Mouse (Mus musculus) T-helper 17 cell (primary cell): Measurements from ENCODE around the gene Wdr18.

ENCODE experiments used
- in situ Hi-C, 2 experiments: fragments of 300-600 bp; cut with MboI, MseI; formaldehyde crosslinking; loops; 1 replicate in 1 of 2; 2 replicates in 1 of 2; pipeline ENCODE4 v1.15.1; 2025; ENCODE audit warnings: high pct_unique_total_duplicates in 2 of 2

The Wdr18 gene

DNA sequence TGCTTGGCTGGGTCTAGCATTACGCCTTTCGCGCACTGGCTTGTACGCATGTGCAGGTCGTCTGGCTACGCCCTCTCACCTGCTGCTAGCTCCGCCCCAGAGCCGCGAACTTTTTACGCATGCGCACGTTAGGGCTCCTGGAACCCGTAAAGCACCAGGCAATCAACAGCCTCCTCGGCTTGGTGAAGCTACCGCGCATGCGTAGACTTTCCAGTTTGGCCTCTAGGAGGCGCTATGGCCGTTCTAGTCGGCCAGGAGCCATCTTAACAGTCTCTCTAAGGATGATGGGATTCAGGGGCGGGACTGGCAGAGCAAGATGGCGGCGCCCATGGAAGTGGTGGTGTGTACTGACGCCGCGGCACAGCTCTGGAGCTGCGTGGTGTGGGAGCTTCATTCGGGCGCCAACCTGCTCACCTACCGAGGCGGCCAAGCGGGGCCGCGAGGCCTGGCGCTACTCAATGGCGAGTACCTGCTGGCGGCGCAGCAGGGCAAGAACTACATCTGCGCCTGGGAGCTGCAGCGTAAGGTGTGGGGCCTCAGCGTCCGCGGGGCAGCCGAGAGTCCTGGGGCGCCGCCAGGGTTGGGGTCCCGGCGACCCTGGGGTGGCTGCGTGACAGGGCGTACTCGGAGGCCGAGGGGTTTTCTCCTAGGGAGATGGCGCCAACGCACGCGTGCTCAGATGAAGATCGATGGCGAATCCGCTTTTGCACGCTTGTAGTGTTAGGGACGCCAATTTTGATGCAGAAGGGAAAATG, at the start of gene Wdr18:
Gene Wdr18, plus strand, starts transcription at position 306 of the 755 bp plus-strand sequence.
- in situ Hi-C loops = no loop called here

DNA sequence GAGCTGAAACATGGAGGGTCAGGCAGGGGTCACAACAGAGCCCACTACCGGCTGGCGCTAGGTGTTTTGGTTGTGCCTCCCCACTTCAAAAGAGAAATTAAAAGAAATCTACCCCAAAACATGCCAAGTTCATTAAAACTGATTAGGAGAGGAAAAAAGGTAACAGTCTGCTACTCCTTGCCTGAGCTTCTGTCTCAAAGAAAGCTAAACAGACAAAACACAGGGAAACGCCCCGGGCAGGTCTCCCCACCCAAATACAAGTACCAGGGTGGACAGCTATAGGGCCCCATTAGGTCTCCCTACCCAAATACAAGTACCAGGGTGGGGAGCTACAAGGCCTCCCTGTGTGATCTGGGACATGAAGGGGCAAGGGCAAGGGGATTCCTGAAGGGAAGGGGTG, 49.4 kb upstream of the Wdr18 start, which contains the start of gene Gm26602:
Gene Gm26602, plus strand, starts transcription at position 301 of the 400 bp plus-strand sequence.
- in situ Hi-C loops = no loop called here

DNA sequence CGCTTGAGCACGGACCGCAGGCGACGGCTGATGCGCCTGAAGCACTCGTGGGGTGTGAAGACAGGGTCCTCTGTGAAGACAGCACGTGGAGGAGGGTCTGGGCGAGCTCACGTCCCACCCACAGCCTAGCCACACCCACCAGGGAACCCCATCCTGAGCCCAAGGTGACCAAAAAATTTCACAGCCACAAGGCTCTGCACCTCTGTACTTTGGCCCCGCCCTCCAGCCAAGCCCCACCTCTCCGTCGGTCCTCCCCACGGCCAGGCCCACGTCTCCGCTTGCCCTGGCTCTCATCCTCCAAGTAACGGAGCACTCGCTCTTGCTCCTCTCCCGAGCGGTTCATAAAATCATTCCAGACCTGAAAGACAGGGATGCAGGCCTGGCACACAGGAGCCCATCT, 47.5 kb upstream of the Wdr18 start:
- in situ Hi-C loops = no loop called here

DNA sequence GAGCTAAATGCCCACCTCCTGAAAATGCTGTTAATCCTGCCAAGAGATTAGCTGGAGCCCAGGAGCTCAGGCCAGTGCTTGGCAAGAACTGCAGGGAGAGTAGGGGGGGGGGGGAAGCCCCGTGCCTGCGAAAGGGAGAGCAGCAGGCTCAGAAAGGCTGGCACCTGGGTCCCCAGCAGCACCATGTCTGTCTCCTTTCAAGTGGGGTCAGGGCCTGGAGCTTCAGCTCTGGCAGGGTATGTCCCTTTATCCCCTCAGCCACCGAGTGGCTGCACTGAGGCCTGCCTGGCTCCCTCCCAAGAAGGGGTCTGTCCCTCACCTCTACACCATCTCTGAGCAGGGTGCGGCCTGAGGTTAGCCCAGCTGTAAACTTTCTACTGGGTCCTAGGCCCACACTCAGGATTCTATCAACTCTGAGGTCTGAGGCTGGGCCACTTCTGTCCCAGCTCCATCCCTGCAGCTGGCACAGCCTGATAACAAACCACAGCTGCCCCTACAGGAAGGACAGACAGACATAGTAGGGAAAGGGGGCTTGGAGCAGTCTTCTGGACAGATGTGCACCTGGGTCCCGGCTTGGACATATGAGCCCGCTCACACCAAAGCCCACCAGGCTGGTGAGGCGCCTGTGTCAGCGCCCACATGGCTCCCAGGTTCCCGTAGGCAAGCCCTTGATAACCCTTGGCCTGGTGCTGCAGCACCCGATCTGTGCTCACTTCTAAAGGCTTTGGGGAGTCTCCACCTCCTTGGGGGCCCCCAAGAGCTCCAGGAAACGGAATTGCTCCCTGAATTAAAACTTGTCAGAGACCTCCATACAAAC, 45.6 kb upstream of the Wdr18 start:
- in situ Hi-C loops = no loop called here

DNA sequence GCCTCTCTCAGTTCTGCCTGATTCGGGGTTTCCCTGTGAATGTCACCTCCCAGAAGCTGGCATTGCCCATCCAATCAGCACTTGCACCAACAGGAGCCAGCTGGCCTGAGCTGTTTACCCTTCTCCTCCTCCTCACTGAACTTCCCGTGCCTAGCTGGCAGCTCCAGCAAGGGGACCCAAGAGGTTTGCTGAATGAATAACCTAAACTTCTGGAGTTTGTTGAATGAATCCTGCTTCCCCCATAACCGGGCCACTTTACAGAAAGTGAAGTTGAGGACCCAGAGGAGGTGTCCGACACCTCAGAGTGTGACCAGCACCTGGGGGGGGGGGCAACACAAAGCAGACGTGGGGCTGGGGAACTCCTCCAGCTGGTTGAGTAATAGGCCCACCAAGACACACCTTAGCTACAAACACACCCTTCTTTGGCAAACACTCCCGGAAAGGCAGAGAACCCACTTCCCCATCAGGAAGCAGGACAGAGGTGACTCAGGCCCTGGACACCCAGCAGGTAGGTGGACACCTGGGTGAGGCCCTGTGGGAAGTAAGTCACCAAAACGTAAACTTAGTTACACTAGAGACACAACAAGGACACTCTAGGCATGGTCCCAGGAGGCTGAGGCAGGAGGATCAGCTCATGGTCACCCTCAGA, 44.9 kb upstream of the Wdr18 start:
- in situ Hi-C loops = no loop called here

DNA sequence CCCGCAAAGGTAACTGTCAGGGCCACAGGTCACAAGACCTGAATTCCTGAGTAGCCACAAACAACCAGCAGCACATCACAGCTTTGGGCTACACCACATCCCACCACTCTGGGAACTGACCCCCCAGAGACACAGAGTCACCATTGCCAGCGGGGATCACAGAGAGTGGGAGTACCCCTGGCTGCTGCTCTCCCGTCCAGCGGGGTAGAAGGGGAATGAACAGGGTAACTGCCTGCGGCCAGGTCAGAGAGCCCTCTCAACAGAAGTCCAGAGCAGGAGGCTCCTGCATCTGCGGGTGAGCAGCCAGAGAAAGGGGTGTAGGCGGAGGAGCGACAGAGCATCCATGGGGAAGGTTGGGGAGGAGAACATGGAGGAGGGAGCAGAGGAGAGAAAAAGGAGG, 43.9 kb upstream of the Wdr18 start:
- in situ Hi-C loops = no loop called here

DNA sequence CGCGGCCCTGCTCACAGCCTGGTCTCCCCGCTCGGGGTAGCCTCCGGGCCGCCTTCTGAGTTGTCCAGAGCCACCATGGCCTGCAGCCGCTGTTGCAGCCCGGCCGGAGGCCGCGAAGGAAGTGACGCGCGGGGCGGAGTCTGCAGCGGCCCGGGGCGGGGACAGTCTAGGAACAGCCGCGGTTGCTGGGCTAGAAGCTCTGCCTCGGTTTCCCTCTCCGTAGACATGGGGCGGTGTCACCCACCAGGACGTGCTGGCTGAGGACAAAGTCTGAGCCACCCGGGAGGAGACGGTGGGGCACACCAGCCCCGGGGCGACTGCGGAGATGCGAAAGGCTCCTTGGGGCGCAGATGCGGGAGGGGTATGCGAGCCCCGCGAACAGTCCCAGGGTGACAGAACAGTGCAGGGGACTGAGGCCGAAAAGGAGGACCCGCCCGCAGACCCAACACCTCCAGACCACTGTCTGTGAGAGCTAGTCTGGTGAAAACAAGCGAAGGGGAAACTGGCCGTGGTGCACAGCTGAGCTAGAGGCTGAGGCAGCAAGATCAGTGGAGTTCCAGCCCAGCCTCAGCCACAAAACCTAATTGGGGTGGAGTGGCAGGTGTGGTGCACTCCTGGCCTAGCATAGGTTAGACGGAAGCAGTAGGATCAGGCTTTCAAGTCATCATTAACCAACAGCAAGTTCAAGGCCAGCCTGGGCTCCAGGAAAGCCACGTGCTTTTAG, 43.0 kb upstream of the Wdr18 start, which contains the start of gene Kiss1r:
Gene Kiss1r, plus strand, starts transcription at position 164 of the 724 bp plus-strand sequence.
- in situ Hi-C loops = no loop called here

DNA sequence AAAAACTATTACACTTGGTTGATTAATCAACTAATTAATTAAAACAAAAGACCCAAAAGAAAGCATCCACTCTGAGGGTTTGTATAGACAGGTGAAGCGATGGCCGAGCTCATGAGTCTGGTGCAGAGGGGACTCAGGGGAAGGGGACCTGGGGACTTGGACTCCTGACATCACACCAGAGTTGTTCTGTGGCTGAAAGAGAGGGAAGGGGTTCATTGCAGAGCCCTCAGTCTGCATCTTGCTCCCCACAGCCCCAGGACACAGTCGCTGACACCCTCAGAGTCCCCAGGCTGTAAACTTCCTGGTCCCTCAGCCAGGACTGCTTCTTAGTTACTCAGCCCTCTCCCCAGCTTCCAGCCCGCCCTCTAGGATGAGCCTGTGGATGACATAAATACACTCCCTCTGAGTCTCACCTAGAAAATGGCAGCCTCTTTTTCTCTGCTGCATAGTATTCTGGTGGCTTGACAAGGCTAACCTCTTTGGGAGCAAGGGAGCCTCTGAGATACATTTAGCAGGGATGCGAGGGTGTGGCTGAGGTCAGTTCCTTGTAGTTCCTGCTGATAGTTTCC, 42.3 kb upstream of the Wdr18 start:
- in situ Hi-C loops = no loop called here

DNA sequence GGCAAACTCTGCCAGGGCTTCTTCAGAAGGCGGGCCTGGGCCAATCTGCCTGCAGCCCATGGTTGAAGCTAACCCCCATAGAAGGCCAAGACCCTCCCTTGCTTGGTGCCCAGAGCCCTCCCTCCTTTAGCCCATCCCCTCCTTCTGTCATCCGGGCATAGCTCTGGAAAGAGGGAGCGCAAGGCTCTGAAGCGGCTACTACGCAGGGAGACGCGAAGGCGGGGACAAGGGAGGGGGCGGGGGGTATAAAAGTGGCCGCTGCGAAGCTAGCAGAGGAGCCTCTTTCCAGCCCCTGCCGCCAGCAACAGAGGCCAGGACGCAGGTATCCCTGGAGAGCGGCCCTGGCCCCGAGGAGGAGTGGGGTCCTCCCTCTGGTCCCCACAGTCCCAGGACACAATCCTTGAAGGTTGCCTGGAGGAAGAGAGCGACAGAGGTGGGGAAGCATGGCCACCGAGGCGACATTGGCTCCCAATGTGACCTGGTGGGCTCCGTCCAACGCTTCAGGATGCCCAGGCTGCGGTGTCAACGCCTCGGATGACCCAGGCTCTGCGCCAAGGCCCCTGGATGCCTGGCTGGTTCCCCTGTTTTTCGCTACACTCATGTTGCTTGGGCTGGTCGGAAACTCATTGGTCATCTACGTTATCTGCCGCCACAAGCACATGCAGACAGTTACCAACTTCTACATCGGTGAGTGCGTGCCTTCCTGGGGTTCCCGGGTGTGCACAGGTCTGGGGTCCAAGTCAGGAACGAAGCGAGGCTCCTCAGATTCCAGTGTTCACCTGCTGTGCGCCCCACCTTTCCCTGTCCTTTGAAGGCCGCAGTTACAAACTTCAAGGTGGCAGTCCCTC, 41.5 kb upstream of the Wdr18 start:
- in situ Hi-C loops = no loop called here

DNA sequence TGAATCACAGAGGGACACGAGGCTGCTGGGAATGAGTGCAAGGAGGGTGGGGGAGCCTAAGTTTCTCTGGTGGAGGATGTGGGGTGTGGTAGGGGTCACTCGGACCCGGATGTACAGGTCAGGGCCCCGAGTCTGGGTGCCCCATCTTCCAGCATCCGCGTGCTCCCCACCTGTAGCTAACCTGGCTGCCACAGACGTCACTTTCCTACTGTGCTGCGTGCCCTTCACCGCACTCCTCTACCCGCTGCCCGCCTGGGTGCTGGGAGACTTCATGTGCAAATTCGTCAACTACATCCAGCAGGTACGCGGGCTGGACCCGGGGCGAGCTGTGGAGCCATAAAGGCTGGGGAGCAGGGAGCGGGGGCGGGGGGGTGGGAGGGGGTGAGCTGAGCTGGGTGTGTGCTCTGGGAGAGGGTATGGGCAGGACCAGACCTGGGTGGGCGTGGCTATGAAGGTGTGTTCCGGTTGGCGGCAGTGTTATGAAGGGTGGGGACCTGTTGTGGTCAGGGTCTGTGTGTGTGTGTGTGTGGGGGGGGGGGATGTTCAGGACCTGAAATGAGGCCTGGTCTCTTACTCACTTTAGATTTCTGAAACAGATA, 40.6 kb upstream of the Wdr18 start:
- in situ Hi-C loops = no loop called here

DNA sequence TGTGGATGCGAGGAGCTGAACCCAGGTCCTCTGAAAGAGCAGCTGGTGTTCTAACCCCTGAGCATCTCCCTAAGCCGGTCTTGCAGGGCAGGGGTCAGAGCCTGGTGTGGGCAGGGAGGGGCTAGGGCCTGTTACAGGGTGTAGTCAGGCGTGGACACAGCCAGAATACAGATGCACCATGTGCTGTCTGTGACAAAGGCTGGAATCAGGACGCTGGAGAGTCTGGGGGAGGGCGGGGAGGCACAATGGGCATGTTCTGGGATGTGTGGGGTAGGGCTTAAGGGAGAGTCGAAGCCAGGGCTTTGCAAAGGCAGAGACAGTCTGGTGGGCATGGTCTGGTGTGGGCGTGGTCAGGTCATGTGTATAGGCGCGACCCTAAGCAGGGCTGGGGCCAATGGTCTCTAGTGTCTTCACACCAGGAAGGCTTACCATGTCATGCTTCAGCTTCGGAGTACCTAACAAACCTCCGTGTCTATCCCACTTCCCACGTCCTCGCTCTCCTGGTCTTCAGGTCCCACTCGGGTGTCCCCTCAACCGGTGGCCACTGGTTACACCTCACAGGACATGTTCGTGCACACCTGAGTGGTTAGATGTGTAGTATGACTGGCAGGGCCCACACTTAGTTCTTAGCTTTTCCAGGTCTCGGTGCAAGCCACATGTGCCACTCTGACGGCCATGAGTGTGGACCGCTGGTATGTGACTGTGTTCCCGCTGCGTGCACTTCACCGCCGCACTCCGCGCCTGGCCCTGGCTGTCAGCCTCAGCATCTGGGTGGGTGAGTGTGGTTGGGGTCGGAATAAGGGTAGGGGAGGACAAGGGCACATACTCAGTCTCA, 39.7 kb upstream of the Wdr18 start:
- in situ Hi-C loops = loop anchor here (5.0 to 10.0 kb wide), 2 partner anchors 38 to 85 kb away; no protein-coding TSS in a partner anchor

DNA sequence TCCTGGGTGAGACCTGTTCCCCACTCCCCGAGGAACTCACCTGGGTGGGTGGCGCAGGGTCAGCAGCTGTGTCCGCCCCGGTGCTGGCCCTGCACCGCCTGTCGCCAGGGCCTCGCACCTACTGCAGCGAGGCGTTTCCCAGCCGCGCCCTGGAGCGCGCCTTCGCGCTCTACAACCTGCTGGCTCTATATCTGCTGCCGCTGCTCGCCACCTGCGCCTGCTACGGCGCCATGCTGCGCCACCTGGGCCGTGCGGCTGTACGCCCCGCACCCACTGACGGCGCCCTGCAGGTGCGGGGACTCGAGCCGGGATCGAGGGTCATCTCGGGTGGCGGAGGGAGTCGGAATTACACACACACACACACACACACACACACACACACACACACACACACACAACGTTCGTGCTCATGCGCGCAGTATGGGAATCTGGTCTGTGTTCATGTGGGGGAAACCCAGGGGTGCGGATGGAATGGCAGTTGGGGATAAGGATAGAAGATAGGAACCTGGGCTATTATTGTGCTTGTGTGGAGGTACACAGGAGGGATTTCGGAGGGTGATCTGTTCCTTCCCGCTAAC, 38.9 kb upstream of the Wdr18 start, which contains the start of gene R3hdm4:
Gene R3hdm4, minus strand, starts transcription at position 251 of the 578 bp plus-strand sequence.
- in situ Hi-C loops = loop anchor here (5.0 to 10.0 kb wide), 2 partner anchors 39 to 86 kb away; no protein-coding TSS in a partner anchor

DNA sequence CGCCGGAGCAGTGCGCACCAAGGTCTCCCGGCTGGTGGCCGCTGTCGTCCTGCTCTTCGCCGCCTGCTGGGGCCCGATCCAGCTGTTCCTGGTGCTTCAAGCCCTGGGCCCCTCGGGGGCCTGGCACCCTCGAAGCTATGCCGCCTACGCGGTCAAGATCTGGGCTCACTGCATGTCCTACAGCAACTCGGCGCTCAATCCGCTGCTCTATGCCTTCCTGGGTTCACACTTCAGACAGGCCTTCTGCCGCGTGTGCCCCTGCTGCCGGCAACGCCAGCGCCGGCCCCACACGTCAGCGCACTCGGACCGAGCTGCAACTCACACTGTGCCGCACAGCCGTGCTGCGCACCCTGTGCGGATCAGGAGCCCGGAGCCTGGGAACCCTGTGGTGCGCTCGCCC, 38.4 kb upstream of the Wdr18 start:
- in situ Hi-C loops = loop anchor here (5.0 to 10.0 kb wide), 2 partner anchors 39 to 87 kb away; no protein-coding TSS in a partner anchor

DNA sequence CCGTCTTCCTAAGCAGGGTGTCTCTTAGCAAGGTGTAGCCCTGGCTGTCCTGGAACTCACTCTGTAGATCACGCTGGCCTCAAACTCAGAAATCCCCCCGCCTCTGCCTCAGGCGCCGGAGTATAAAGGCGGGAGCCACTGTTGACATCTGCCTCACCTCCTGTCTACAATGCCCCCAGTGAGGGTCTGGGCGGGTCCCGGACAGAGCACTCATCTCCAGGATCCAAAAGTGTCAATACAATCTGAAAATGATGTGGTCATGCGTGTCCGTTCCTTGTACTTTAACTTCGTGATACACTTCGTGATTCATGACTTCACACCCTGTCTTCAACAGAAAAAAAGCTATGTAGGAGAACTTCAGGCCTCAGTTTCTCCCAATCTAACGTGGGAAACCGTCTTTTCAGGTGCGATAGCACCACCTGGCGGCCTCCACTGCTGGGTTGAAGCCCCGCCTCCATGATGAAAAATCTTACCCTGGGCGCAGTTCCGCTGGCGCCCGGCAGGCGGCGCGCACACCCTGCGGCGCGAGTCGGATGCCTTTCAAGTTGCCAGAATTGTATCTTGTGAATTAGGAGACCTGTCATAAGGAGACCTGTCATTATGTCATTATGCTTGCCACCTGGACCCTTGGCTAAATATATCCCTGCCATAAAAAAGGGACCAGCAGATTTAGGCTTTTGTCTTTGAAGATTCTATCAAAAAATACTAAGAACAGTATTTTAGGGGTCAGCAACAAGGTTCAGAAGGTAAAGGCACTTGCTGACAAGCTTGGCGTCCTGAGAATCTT, 34.8 kb upstream of the Wdr18 start:
- in situ Hi-C loops = loop anchor here (5.0 to 10.0 kb wide), 2 partner anchors 43 to 90 kb away; no protein-coding TSS in a partner anchor

DNA sequence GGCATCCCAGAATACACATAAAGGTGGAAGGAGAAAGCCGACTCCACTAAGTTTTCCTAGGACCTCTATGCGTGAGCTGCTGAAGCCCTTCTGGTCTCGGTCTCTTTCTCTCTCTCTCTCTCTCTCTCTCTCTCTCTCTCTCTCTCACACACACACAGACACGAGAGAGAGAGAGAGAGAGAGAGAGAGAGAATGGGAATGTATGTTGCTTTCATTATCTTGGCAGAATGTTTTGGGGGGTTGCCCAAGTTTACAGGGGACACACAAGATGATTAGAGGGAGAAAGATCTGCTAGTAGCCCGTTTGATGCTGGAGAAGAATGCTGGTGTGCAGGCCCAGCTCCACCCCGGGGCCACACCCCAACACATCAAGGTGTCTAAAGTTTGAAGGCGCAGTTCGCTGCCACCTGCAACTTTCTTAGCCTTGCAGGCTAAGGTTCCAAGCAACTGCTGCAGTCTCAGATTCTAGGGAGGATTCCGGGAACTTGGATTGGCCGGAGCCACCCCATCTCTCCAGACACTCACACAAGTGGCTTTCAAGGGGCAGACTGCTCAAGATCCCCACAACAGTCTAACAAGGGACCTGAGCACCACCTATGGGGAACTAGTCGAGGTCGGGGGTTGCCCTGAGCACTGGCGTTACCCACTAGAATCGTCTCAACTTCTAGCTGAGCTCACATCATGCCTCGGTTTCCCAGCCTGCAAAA, 34.0 kb upstream of the Wdr18 start:
- in situ Hi-C loops = loop anchor here in 1 of 2 experiments (5.0 to 10.0 kb wide), 2 partner anchors 44 to 91 kb away; no protein-coding TSS in a partner anchor
